Mouse (Mus musculus): ENCODE data around the gene F8. TPM values are rescaled to one million over a fixed set of nuclear protein-coding genes. Genes with fewer than 3 reads are reported as not detected.
"Not testable (repeated sequence)": the region's sequence is repeated elsewhere in the genome, so short reads cannot be mapped to it uniquely, and the experiment has no call there.

F8 gene
- polyA plus RNA-seq, 1 experiment from 2014 or later: 2.0 TPM

GRCm38 (mm10) chrX:75323556-75323955 is 58.9 kb downstream of the F8 start:
- Histone ChIP-seq H3K9me3 (replicated peaks) (no peaks in the 10 kb centered on the region), H3K4me1 (no peaks in the 10 kb centered on the region), H3K4me2 (no peak overlapping the region), H3K36me3 (no peaks in the 10 kb centered on the region), H3K27ac (replicated peaks) (no peak overlapping the region), H3K9ac (replicated peaks) (no peak overlapping the region), H3K4me3 (replicated peaks) (no peak overlapping the region), H3K27me3 (replicated peaks) (no peaks in the 10 kb centered on the region)
- 93% methylated on average over 4 of the region's 4 CpGs for WGBS
- no peak for ATAC-seq (ENCODE audit: low FRiP score)

GRCm38 (mm10) chrX:75271676-75272075 is 110.7 kb downstream of the F8 start:
- Histone ChIP-seq H3K27me3 (replicated peaks) (no peaks in the 10 kb centered on the region), H3K4me1 (no peaks in the 10 kb centered on the region), H3K9me3 (replicated peaks) (no peaks in the 10 kb centered on the region), H3K9ac (replicated peaks) (no peak overlapping the region), H3K4me3 (replicated peaks) (no peak overlapping the region), H3K36me3 (no peaks in the 10 kb centered on the region), H3K27ac (replicated peaks) (no peak overlapping the region), H3K4me2 (no peak overlapping the region)
- WGBS: 75% methylated on average over 8 of the region's 8 CpGs
- no peak for ATAC-seq (ENCODE audit: low FRiP score)

- not testable (repeated sequence) for H3K27me3 ChIP-seq (replicated peaks); H3K4me2 ChIP-seq; H3K36me3 ChIP-seq; H3K4me1 ChIP-seq; H3K9me3 ChIP-seq (replicated peaks); H3K4me3 ChIP-seq (replicated peaks); H3K27ac ChIP-seq (replicated peaks); ATAC-seq (ENCODE audit: low FRiP score); H3K9ac ChIP-seq (replicated peaks)
- WGBS: 59% methylated on average over 8 of the region's 8 CpGs
Measured at GRCm38 (mm10) chrX:75233603-75234376, 148.6 kb downstream of the F8 start.

GRCm38 (mm10) chrX:75231456-75231855 is 151.0 kb downstream of the F8 start:
- no peak for ATAC-seq (ENCODE audit: low FRiP score)
- H3K4me1 ChIP-seq: no peaks in the 10 kb centered on the region
- no peaks in the 10 kb centered on the region for H3K36me3 ChIP-seq
- H3K4me3 ChIP-seq (replicated peaks): no peak overlapping the region
- H3K9me3 ChIP-seq (replicated peaks): no peaks in the 10 kb centered on the region
- no peak overlapping the region for H3K9ac ChIP-seq (replicated peaks)
- H3K27ac ChIP-seq (replicated peaks): no peak overlapping the region
- no peak overlapping the region for H3K4me2 ChIP-seq
- WGBS: 95% methylated on average over 1 of the region's 1 CpGs
- no peaks in the 10 kb centered on the region for H3K27me3 ChIP-seq (replicated peaks)

GRCm38 (mm10) chrX:75163670-75164069 is 218.7 kb downstream of the F8 start, which contains the start of gene Smim9:
Gene Smim9 (minus strand): TSS chrX:75163770.
- Histone ChIP-seq H3K36me3 (no peaks in the 10 kb centered on the region), H3K27me3 (replicated peaks) (no peaks in the 10 kb centered on the region), H3K4me3 (replicated peaks) (no peak within 1 kb of the TSS), H3K27ac (replicated peaks) (no peak within 1 kb of the TSS), H3K9me3 (replicated peaks) (no peaks in the 10 kb centered on the region), H3K4me1 (no peaks in the 10 kb centered on the region), H3K4me2 (no peak within 1 kb of the TSS), H3K9ac (replicated peaks) (no peak within 1 kb of the TSS)
- ATAC-seq (ENCODE audit: low FRiP score): no peak
- 72% methylated on average over 1 of the region's 1 CpGs for WGBS

- H3K27me3 ChIP-seq (replicated peaks): no peaks in the 10 kb centered on the region
- no peak for ATAC-seq (ENCODE audit: low FRiP score)
- peak overlapping the region; percentile 45 for H3K4me3 ChIP-seq (replicated peaks)
- H3K9ac ChIP-seq (replicated peaks): peak overlapping the region; percentile 32; the same call in 1 of the 2 replicates
- no peaks in the 10 kb centered on the region for H3K9me3 ChIP-seq (replicated peaks)
- peak overlapping the region; percentile 68 for H3K4me2 ChIP-seq
- H3K36me3 ChIP-seq: no peaks in the 10 kb centered on the region
- H3K27ac ChIP-seq (replicated peaks): no peak overlapping the region
- H3K4me1 ChIP-seq: no peaks in the 10 kb centered on the region
- 29% methylated on average over 28 of the region's 49 CpGs for WGBS
Measured at GRCm38 (mm10) chrX:75155576-75156243, 226.7 kb downstream of the F8 start.

- H3K4me1 ChIP-seq: no peaks in the 10 kb centered on the region
- H3K27me3 ChIP-seq (replicated peaks): no peaks in the 10 kb centered on the region
- no peak overlapping the region for H3K27ac ChIP-seq (replicated peaks)
- 61% methylated on average over 1 of the region's 1 CpGs for WGBS
- ATAC-seq (ENCODE audit: low FRiP score): no peak
- H3K4me2 ChIP-seq: no peak overlapping the region
- H3K9me3 ChIP-seq (replicated peaks): no peaks in the 10 kb centered on the region
- no peak overlapping the region for H3K4me3 ChIP-seq (replicated peaks)
- no peak overlapping the region for H3K9ac ChIP-seq (replicated peaks)
- H3K36me3 ChIP-seq: no peaks in the 10 kb centered on the region
Measured at GRCm38 (mm10) chrX:75152249-75152648, 230.2 kb downstream of the F8 start.

GRCm38 (mm10) chrX:75150304-75150703 is 232.1 kb downstream of the F8 start:
- no peak overlapping the region for H3K27ac ChIP-seq (replicated peaks)
- H3K4me3 ChIP-seq (replicated peaks): no peak overlapping the region
- H3K9me3 ChIP-seq (replicated peaks): no peaks in the 10 kb centered on the region
- H3K4me1 ChIP-seq: no peaks in the 10 kb centered on the region
- no peaks in the 10 kb centered on the region for H3K36me3 ChIP-seq
- no peak overlapping the region for H3K9ac ChIP-seq (replicated peaks)
- no peak overlapping the region for H3K4me2 ChIP-seq
- no peak for ATAC-seq (ENCODE audit: low FRiP score)
- no peaks in the 10 kb centered on the region for H3K27me3 ChIP-seq (replicated peaks)
- 81% methylated on average over 2 of the region's 2 CpGs for WGBS

- Histone ChIP-seq H3K4me2 (no peak overlapping the region), H3K27me3 (replicated peaks) (no peaks in the 10 kb centered on the region), H3K4me1 (no peaks in the 10 kb centered on the region), H3K36me3 (no peaks in the 10 kb centered on the region), H3K9ac (replicated peaks) (no peak overlapping the region), H3K4me3 (replicated peaks) (no peak overlapping the region), H3K27ac (replicated peaks) (no peak overlapping the region), H3K9me3 (replicated peaks) (no peaks in the 10 kb centered on the region)
- 83% methylated on average over 4 of the region's 4 CpGs for WGBS
- ATAC-seq (ENCODE audit: low FRiP score): no peak
Measured at GRCm38 (mm10) chrX:75148414-75148813, 234.0 kb downstream of the F8 start.

- Histone ChIP-seq H3K4me3 (replicated peaks) (peak overlapping the region; percentile 40), H3K9ac (replicated peaks) (0 out of 2 replicates have a peak overlapping the region, but pooled peaks have one; percentile 31), H3K4me2 (peak overlapping the region; percentile 60)
- not testable (repeated sequence) for H3K36me3 ChIP-seq; H3K27me3 ChIP-seq (replicated peaks); H3K9me3 ChIP-seq (replicated peaks); H3K4me1 ChIP-seq; H3K27ac ChIP-seq (replicated peaks)
- 22% methylated on average over 14 of the region's 42 CpGs for WGBS
- ATAC-seq (ENCODE audit: low FRiP score): peak; percentile 59
Measured at GRCm38 (mm10) chrX:75143124-75143555, 239.3 kb downstream of the F8 start.

- Histone ChIP-seq H3K9ac (replicated peaks) (no peak overlapping the region), H3K9me3 (replicated peaks) (no peaks in the 10 kb centered on the region), H3K4me2 (no peak overlapping the region), H3K36me3 (no peaks in the 10 kb centered on the region), H3K4me3 (replicated peaks) (no peak overlapping the region), H3K4me1 (no peaks in the 10 kb centered on the region), H3K27ac (replicated peaks) (no peak overlapping the region), H3K27me3 (replicated peaks) (no peaks in the 10 kb centered on the region)
- ATAC-seq (ENCODE audit: low FRiP score): no peak
- 93% methylated on average over 2 of the region's 2 CpGs for WGBS
Measured at GRCm38 (mm10) chrX:75138182-75138581, 244.2 kb downstream of the F8 start.

- no peak for ATAC-seq (ENCODE audit: low FRiP score)
- H3K36me3 ChIP-seq: no peaks in the 10 kb centered on the region
- H3K4me2 ChIP-seq: no peak overlapping the region
- no peak overlapping the region for H3K9ac ChIP-seq (replicated peaks)
- H3K9me3 ChIP-seq (replicated peaks): no peaks in the 10 kb centered on the region
- 90% methylated on average over 2 of the region's 2 CpGs for WGBS
- H3K27me3 ChIP-seq (replicated peaks): no peaks in the 10 kb centered on the region
- H3K27ac ChIP-seq (replicated peaks): no peak overlapping the region
- H3K4me1 ChIP-seq: no peaks in the 10 kb centered on the region
- no peak overlapping the region for H3K4me3 ChIP-seq (replicated peaks)
Measured at GRCm38 (mm10) chrX:75137729-75138128, 244.7 kb downstream of the F8 start.

Data from neural tube, embryonic 15.5 days (tissue).